Mouse (Mus musculus): ENCODE measurements at regions not wholly inside any gene's neighbourhood (a gene's known extent, or its start where the extent isn't known, plus 50 kb on each side); places are given as distances from the start of the nearest gene placed in this dataset.

GRCm38 (mm10) chr2:143133931-143134330 is 55.7 kb downstream of the Otor start:
- no peak for DNase-seq (ENCODE audit: low spot score in 2 of 2)
- intact Hi-C loops (cut with DNase I) = no loop called here

- intact Hi-C loops (cut with DNase I) = no loop called here
- peak in 1 of 2 experiments; percentile 23 for DNase-seq (ENCODE audit: low spot score in 2 of 2)
Measured at GRCm38 (mm10) chr2:143149189-143149588, 70.9 kb downstream of the Otor start.

GRCm38 (mm10) chr2:143164081-143164984 is 86.1 kb downstream of the Otor start:
- intact Hi-C loops (cut with DNase I) = no loop called here
- no peak for DNase-seq (ENCODE audit: low spot score in 2 of 2)

GRCm38 (mm10) chr2:143166771-143167170 is 88.5 kb downstream of the Otor start:
- intact Hi-C loops (cut with DNase I) = no loop called here
- no peak for DNase-seq (ENCODE audit: low spot score in 2 of 2)

GRCm38 (mm10) chr2:143170648-143171047 is 92.4 kb downstream of the Otor start:
- no peak for DNase-seq (ENCODE audit: low spot score in 2 of 2)
- intact Hi-C loops (cut with DNase I) = no loop called here

- intact Hi-C loops (cut with DNase I) = no loop called here
Measured at GRCm38 (mm10) chr2:143184614-143185013, 106.3 kb downstream of the Otor start.

GRCm38 (mm10) chr2:143192256-143193164 is 114.2 kb downstream of the Otor start:
- intact Hi-C loops (cut with DNase I) = no loop called here
- DNase-seq (ENCODE audit: low spot score in 2 of 2) = no peak

More at GRCm38 (mm10) chr2:143184614-143185013, 106.3 kb downstream of the Otor start:
- DNase-seq (ENCODE audit: low spot score in 2 of 2) = peak in 1 of 2 experiments; percentile 10

GRCm38 (mm10) chr2:143193165-143193551 is 114.9 kb downstream of the Otor start:
- intact Hi-C loops (cut with DNase I) = no loop called here
- DNase-seq (ENCODE audit: low spot score in 2 of 2) = no peak

- intact Hi-C loops (cut with DNase I) = no loop called here
Measured at GRCm38 (mm10) chr2:143199583-143200249, 121.4 kb downstream of the Otor start.

GRCm38 (mm10) chr2:143206053-143206452 is 127.8 kb downstream of the Otor start:
- DNase-seq (ENCODE audit: low spot score in 2 of 2) = no peak
- intact Hi-C loops (cut with DNase I) = no loop called here

More at GRCm38 (mm10) chr2:143199583-143200249, 121.4 kb downstream of the Otor start:
- peak in 1 of 2 experiments; percentile 33 for DNase-seq (ENCODE audit: low spot score in 2 of 2)

GRCm38 (mm10) chr2:143207191-143207590 is 128.9 kb downstream of the Otor start:
- intact Hi-C loops (cut with DNase I) = no loop called here
- DNase-seq (ENCODE audit: low spot score in 2 of 2) = no peak

GRCm38 (mm10) chr2:143217251-143217650 is 139.0 kb downstream of the Otor start:
- DNase-seq (ENCODE audit: low spot score in 2 of 2) = no peak
- intact Hi-C loops (cut with DNase I) = no loop called here

- DNase-seq (ENCODE audit: low spot score in 2 of 2) = peak; percentile 70 to 88
- intact Hi-C loops (cut with DNase I) = no loop called here
Measured at GRCm38 (mm10) chr2:143217760-143218358, 139.6 kb downstream of the Otor start.

GRCm38 (mm10) chr2:143222326-143222725 is 144.1 kb downstream of the Otor start:
- intact Hi-C loops (cut with DNase I) = no loop called here
- DNase-seq (ENCODE audit: low spot score in 2 of 2) = no peak

- intact Hi-C loops (cut with DNase I) = no loop called here
- DNase-seq (ENCODE audit: low spot score in 2 of 2) = peak in 1 of 2 experiments; percentile 16
Measured at GRCm38 (mm10) chr2:143224410-143225130, 146.3 kb downstream of the Otor start.

GRCm38 (mm10) chr2:143233795-143234194 is 155.5 kb downstream of the Otor start:
- intact Hi-C loops (cut with DNase I) = no loop called here

GRCm38 (mm10) chr2:143240274-143240673 is 162.0 kb downstream of the Otor start:
- peak in 1 of 2 experiments; percentile 50 for DNase-seq (ENCODE audit: low spot score in 2 of 2)
- intact Hi-C loops (cut with DNase I) = no loop called here

More at GRCm38 (mm10) chr2:143233795-143234194, 155.5 kb downstream of the Otor start:
- peak; percentile 56 to 58 for DNase-seq (ENCODE audit: low spot score in 2 of 2)

GRCm38 (mm10) chr2:143243741-143244140 is 165.5 kb downstream of the Otor start:
- DNase-seq (ENCODE audit: low spot score in 2 of 2) = peak in 1 of 2 experiments; percentile 24
- intact Hi-C loops (cut with DNase I) = no loop called here

All from left cerebral cortex, postnatal 14 days (tissue).